Mouse (Mus musculus) liver, adult 2 months (tissue): ENCODE data around the gene Ccdc57. TPM values are rescaled to one million over a fixed set of nuclear protein-coding genes. Genes with fewer than 3 reads are reported as not detected.

Experiments used
- DNase-seq: peaks from one replicate; pipeline ENCODE4 v3.0.0-alpha.2; 2011; ENCODE audit warnings: low read depth, low spot score; ENCODE audit errors: extremely low read depth
- H3K27ac ChIP-seq: fragments of 200-500 bp; replicated peaks from 2 replicates; pipeline ENCODE4 v1.5.1; 2012; ENCODE audit warnings: low read depth, mild to moderate bottlenecking, control low read depth, inconsistent platforms, low read length; ENCODE audit not compliant: insufficient read depth
- H3K27me3 ChIP-seq: fragments of 200-500 bp; 2 replicates; pipeline ENCODE4 v1.6.1; 2012; ENCODE audit warnings: mild to moderate bottlenecking, moderate library complexity, low read length, inconsistent platforms; ENCODE audit not compliant: control insufficient read depth, insufficient read depth
- H3K36me3 ChIP-seq: fragments of 200-500 bp; 2 replicates; pipeline ENCODE4 v1.6.1; 2012; ENCODE audit warnings: low read length, inconsistent platforms; ENCODE audit not compliant: control insufficient read depth, insufficient read depth
- H3K4me1 ChIP-seq: fragments of 200-500 bp; 2 replicates; pipeline ENCODE4 v1.6.1; 2011; ENCODE audit warnings: low read length; ENCODE audit not compliant: control insufficient read depth, insufficient read depth
- H3K4me3 ChIP-seq: fragments of 200-500 bp; 2 replicates; pipeline ENCODE4 v1.5.1; 2011; ENCODE audit warnings: low read depth, mild to moderate bottlenecking, control low read depth, low read length, moderate library complexity; ENCODE audit not compliant: insufficient read depth
- H3K79me2 ChIP-seq: fragments of 200-500 bp; 2 replicates; pipeline ENCODE4 v1.6.1; 2012; ENCODE audit warnings: inconsistent platforms, mild to moderate bottlenecking, low read length, moderate library complexity; ENCODE audit not compliant: control insufficient read depth, insufficient read depth
- H3K9ac ChIP-seq: fragments of 200-500 bp; 2 replicates; pipeline ENCODE4 v1.6.1; 2012; ENCODE audit warnings: low read depth, mild to moderate bottlenecking, control low read depth, inconsistent platforms, low read length
- CTCF ChIP-seq: fragments of 200-500 bp; IDR thresholded peaks from 2 replicates; pipeline ENCODE4 v1.5.1; 2011; ENCODE audit warnings: low read depth, low read length, control low read depth
- POLR2A ChIP-seq: fragments of 200-500 bp; IDR thresholded peaks from 2 replicates; pipeline ENCODE4 v1.6.1; 2011; ENCODE audit warnings: low read length, control low read depth; ENCODE audit not compliant: insufficient read depth; ENCODE audit errors: extremely low read depth
- WGBS: fragments of 180-500 bp; shearing (Covaris S2); methylation state at CpG from one replicate; pipeline ENCODE4 v1.1.7; 2018; 5-methylcytosine and 5-hydroxymethylcytosine counted together
- polyA plus RNA-seq: library from polyadenylated mRNA; depleted of rRNA; stranded (reverse); fragments of >200 nt; gene quantifications from 2 replicates; pipeline ENCODE4 v1.2.3, GENCODE M21; 2012; rRNA removed
- total RNA-seq: library from RNA; depleted of rRNA; stranded (reverse); fragments of >200 nt; gene quantifications from 2 replicates; pipeline ENCODE4 v1.2.3, GENCODE M21; 2014; rRNA removed

Gene Ccdc57
- total RNA-seq: 1.5 and 2.3 TPM in 2 replicates
- 0.80 and 1.1 TPM in 2 replicates for polyA plus RNA-seq

DNA sequence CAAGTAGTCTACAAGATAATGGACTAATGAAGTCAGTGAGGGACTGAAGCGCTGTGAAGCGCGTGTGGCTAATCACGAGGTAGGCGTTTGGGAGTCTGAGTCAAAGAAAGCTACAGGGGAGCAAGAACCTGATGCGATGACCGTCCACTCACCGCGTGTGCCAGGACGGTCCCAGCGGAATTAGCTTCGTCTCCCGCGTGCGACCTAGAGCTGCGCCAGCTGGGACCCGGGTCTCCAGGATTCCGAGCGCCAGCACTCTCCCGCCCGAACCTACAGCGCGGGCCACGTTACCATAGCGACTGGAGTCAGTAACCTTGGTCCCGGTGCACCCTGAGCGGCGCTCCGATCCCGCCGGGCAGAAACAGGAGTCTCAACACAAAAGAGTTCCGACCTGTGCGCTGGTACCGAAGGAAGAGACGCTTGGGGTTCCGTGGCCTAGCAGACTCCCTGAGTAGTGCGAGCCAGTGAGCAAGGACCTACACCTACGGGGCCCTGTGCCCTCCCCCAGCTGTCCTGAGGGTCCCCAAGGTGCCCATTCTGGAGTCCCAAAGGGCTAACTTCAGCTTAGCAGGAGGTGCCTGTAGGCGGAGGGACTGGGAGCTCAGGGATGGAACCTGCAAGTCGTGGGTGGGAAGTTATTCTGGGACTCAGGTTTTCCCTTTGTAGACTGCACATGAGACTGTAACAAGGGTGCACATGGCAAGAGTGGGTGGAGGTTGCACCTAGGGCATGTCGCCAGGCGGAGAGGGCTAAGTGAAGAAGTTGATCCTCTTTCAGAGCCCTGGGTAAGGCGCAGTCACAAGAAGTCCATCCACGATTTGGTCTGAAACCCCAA, at the start of gene Ccdc57:
Gene Ccdc57 (minus strand): TSS at position 309 of the 835 bp plus-strand sequence.
- no peak within 1 kb of the TSS for H3K27ac ChIP-seq

DNA sequence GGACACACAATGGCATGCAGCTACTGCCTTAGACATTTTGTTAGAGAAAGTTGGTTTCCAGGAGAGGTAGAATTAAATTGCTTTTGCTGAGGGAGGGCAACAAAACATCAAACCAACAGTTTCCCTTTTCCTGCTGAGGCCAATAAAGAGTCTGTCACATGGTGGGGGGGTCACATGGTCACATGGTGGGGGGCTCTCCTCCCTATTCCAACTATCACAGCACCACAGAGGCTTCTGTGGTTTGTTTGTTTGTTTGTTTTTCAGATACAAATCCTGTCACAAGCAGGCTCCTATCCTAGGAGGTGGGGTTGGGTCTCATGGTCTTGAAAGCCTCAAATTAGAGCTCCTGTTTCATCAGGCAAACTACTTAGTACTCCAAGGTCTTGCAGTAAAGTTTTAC, 49.8 kb upstream of the Ccdc57 start:
- no peak overlapping the region for H3K27ac ChIP-seq
- H3K79me2 ChIP-seq: peaks cover 52% of the 10 kb centered on the region
- H3K4me1 ChIP-seq: peaks cover 38% of the 10 kb centered on the region
- TF ChIP-seq CTCF (no peak), POLR2A (no peak)
- no peak for DNase-seq
- no peak overlapping the region for H3K4me3 ChIP-seq
- no peak overlapping the region for H3K9ac ChIP-seq
- H3K36me3 ChIP-seq: peaks cover 47% of the 10 kb centered on the region
- H3K27me3 ChIP-seq: no peaks in the 10 kb centered on the region

More for the DNA sequence above, at the start of gene Ccdc57:
- TF ChIP-seq CTCF: no peak
- no peak for TF ChIP-seq POLR2A
- peak; percentile 76 for DNase-seq
- 10% methylated on average over 44 of the region's 44 CpGs for WGBS
- Histone ChIP-seq H3K79me2 (no peaks in the 10 kb centered on the region), H3K36me3 (no peaks in the 10 kb centered on the region), H3K9ac (peak within 1 kb of the TSS; percentile 71), H3K4me1 (no peaks in the 10 kb centered on the region), H3K27me3 (no peaks in the 10 kb centered on the region), H3K4me3 (peak within 1 kb of the TSS; percentile 78)

DNA sequence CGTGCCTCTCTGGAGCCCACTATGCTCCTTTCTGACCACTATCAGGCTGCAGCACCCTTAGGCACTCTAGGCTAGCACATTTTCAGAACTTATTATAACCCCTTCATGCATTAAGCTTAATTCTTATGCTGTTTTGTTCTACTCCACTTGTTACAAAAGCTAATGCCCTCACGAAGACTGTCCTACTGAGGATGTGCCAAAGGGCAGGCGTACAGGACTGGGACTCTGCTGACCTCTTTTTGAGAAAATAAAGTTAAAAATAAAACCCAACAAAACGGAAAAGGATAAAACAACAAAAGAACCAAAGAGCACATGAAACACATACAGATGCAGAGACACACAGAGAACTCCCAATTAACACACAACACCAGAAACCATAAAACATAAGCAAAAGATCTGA, 49.0 kb upstream of the Ccdc57 start:
- Histone ChIP-seq H3K9ac (no peak overlapping the region), H3K4me1 (peaks cover 35% of the 10 kb centered on the region), H3K27me3 (no peaks in the 10 kb centered on the region), H3K27ac (no peak overlapping the region), H3K36me3 (peaks cover 46% of the 10 kb centered on the region), H3K79me2 (peaks cover 51% of the 10 kb centered on the region), H3K4me3 (no peak overlapping the region)
- 31% methylated on average over 4 of the region's 4 CpGs for WGBS
- TF ChIP-seq POLR2A (no peak), CTCF (no peak)
- DNase-seq: peak; percentile 69

DNA sequence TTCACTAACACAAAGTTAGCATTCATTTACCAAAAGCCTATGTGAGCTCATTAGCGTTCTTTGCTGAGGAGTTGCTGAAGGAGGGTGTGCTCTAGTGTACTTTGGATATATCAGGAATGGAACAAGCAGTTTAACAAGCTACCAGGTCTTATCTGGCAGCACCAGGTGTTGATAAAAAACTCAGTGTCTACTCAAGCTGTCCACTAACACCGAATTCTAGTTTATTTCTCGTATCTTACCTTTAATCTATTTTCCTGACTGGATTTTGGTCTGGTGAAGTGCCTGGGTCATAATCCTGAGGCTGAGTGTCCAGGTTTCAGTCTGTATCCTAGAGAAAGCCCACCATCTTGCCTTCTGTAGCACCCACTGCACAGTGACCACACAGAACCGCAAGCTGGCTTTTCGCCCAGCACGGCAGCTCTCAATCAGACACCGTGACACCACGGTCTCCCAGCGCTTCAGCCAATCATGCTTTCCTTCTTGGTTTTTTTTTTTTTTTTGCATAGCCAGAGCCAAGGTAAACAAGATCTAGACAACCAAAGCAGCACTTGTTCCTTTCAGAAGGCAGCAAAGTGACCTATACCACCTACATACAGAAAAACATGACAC, 47.9 kb upstream of the Ccdc57 start:
- H3K4me1 ChIP-seq: peaks cover 29% of the 10 kb centered on the region
- H3K9ac ChIP-seq: no peak overlapping the region
- no peak overlapping the region for H3K4me3 ChIP-seq
- TF ChIP-seq POLR2A: no peak
- no peak for TF ChIP-seq CTCF
- H3K27me3 ChIP-seq: no peaks in the 10 kb centered on the region
- peak; percentile 85 for DNase-seq
- peaks cover 41% of the 10 kb centered on the region; the same call in 1 of the 2 replicates for H3K79me2 ChIP-seq
- H3K27ac ChIP-seq: 0 out of 2 replicates have a peak overlapping the region, but pooled peaks have one; percentile 41
- WGBS: 23% methylated on average over 9 of the region's 9 CpGs
- H3K36me3 ChIP-seq: peaks cover 49% of the 10 kb centered on the region

DNA sequence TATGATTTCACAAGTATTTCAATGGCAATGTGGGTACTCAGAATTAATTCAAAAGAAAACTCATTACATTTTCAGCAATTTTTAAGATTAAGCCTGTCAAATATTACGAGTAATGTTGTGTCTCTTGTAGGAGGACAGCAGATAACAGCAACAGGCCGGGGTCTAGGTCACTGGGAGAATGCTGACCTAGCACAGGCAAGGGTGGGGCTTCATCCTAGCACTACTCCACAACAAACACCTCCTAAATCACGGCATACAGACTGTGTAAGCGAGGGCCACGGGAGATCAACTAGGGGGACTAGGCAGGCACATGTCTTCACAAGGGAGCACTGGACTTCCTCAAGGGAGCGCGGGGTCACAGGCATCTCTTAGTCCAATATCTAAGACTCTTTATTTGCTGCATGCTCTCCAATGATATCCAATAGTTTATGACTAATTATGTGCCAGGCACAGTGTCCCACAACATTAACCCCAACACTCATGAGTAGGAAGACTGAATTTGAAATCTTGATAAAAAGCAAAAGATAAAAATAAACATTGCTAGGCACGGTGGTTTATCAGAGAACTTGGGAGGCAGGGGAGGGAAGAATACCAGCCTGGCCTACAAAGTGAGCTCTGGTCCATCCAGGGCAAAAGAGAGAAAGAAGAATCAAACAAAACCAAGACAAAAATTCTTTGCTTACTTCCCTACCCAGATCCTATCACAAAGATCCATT, 47.2 kb upstream of the Ccdc57 start:
- no peak overlapping the region for H3K4me3 ChIP-seq

More for the DNA sequence above, 47.2 kb upstream of the Ccdc57 start:
- peaks cover 49% of the 10 kb centered on the region for H3K36me3 ChIP-seq
- H3K27ac ChIP-seq: no peak overlapping the region
- no peak for DNase-seq
- WGBS: 63% methylated on average over 8 of the region's 8 CpGs
- TF ChIP-seq POLR2A (no peak), CTCF (no peak)
- peaks cover 26% of the 10 kb centered on the region for H3K4me1 ChIP-seq
- no peaks in the 10 kb centered on the region for H3K27me3 ChIP-seq
- peaks cover 39% of the 10 kb centered on the region; the same call in 1 of the 2 replicates for H3K79me2 ChIP-seq
- no peak overlapping the region for H3K9ac ChIP-seq
